Mouse (Mus musculus): ENCODE measurements around the gene Ccnjl.

The Ccnjl gene

DNA sequence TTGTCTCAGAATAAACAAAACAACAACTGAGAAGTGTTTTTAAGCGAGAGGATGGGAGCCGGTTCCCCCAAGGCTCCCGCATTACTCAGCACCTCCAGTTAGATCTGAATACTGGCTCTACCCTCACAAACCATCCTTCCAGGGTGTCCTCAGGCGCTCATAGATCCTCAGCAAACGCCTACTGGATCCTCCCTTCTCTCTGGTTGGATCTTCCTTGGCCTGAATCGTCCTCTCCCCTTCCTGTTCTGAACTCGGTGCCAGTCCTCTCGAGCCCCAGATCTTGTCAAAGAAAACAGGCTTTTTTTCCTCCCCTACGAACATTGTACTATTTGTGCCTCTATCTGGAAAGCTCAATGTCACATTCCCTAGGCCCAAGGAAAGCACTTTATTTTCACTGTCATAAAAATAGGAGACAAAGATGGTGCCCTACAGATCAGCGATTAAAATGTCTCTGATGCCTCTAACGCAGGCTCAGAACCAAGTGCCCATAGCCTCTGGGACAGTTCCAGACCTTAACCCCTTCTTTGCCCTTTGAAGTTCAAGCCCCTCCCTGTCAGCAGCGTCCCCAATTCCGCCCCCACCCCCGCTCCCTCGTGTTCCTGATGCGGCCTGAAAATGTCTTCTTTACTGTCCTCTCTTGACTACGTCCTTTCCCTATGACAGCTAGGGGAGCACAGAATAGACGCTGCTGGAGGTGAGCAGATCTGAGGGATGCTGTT is 98.5 kb downstream of the Ccnjl start:
- DNase-seq, result peak; percentile 45

DNA sequence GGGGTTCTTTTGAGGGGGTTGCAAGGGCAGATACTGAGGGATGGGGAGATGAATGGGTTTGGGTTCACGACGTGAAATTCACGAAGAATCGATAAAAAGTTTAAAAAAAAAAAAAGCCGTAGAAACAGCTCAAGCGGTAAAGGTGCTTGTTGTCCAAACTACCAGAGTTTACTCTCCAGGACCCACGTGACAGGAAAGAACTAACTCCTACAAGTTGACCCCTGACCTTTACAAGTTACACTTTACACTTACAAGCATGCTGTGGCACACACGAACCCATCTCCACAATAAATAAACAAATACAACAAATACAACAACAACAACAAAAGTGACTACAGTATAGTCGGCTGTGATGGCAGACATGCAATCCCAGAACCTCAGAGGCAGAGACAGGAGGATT is 103.1 kb downstream of the Ccnjl start:
- DNase-seq, result no peak

GRCm38 (mm10) chr11:43632566-43632965 is 104.0 kb downstream of the Ccnjl start:
- DNase-seq, result no peak

GRCm38 (mm10) chr11:43633165-43633564 is 104.6 kb downstream of the Ccnjl start:
- no peak for DNase-seq

DNA sequence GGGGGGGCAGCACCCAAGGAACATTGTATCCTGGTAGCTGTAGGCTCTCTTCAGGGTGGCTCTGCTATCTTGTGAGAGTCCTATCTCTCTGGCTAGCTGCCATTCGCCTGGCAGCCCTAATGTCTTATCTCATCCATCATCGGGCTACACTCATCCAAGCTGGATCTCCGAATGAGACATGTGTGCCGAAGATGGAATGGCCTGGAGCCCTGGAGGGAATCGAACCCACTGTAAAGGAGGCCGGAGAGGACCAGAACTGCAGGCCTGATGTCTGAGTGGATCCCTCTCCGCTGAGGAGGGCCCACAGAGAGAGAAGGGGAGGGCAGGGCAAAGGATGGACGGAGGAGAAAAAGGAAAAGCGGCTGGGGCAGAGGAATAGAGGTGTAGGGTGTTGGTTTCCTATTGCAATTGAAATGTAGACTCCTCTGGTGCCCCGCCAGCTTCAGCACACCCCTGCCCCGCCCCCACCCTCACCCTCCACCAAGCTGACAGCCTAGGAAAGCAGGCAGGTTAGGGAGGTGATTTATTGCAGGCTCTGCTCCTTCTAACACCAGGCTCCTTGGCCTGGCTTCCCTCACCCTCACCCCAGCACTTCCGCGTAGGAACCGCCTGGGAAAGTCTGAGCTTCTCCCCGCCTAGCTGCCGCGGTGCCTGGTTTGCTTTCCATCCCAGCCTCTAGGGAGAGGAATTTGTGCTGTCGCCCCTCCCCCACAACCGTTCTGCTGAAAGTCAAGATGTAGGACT is 105.2 kb downstream of the Ccnjl start:
- DNase-seq, result no peak
